Comparison of ENCODE assay signal across 8 mouse cellular contexts in the genomic region with DNA sequence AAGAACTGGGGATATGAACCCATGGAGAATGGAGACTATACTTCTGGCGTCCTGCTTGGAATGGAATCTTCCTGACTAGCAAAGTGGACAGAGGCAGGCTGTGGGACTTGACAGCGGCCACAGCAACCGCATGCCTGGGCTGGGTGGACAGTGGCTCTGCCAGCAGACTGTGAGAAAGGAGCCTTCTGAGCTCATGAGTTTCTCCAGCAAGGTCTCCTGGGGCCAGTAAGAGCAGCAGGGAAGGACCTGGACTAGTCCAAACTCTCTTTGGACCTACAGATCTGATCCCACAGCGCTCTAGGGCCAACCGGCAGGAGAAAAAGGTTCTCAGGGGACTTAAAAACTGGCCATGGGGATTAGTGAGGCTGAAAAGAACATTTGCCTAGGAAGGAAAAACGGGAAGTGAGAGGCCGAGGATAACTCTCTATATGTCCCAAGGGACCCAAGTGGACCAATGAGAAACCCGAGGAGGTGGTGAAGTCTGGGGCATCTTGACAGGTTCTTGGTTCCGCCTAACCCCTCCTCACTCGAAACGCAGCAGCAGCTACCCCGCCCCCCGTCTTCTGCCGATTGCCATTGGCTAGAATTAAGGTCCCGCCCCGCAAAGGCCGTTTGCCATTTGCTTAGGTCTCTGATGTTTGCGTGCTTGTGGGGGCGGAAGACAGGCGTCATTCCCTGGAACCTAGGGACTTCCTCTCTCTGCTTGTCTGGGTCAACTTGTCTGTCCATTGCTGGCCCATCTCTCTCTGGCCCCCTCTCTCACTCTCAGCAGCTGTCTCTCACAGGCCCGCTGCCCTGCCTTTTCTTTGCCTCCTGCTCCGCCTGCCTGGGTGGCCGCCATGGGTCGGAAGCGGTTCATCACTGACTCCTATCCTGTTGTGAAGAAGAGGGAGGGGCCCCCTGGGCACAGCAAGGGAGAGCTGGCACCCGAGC. TPM values are rescaled to one million over a fixed set of nuclear protein-coding genes. Genes with fewer than 3 reads are reported as not detected.
A peak's percentile ranks its signal among the peaks of the same experiment; 100 is the strongest.
DNase-seq lines count a peak whose midpoint lies in the region; ATAC-seq and TF ChIP-seq lines count a peak whose summit lies in the region.

Gene Pold4, plus strand, starts transcription at position 647 of the 933 bp plus-strand sequence.

- peak; percentile 84 for DNase-seq in Patski (ENCODE audit: low read depth, low spot score)
- DNase-seq in cerebellum, postnatal 14 days, result peak; percentile 98 to 99
- DNase-seq in frontal cortex, postnatal 14 days (ENCODE audit: low spot score in 2 of 2), result peak; percentile 95 to 96
- peak; percentile 94 for DNase-seq in layer of hippocampus, postnatal 36 days
- DNase-seq in lung, postnatal 36 days, result peak; percentile 100
- peak; percentile 95 for DNase-seq in retina, postnatal 1 day
- DNase-seq in urinary bladder, adult 18-20 months (ENCODE audit: low spot score in 2 of 2), result peak; percentile 90 to 96

- POLR2A ChIA-PET in Patski (lab: Charles Lee), result interaction anchor here (0.9 to 8.3 kb wide), 5 partner anchors 8 to 158 kb away, joined by 3 to 199 read pairs (median 4); partner anchors contain the start of genes AC109138.7 and Clcf1

- peaks cover 12% of the 10 kb centered on the region for H3K4me1 ChIP-seq in hindbrain, embryonic 13.5 days (replicated peaks)

- peak; percentile 66 for ATAC-seq in Patski
- ATAC-seq in hindbrain, embryonic 13.5 days (ENCODE audit: low FRiP score), result peak; percentile 93

- in situ Hi-C loops in Patski (cut with MboI; ENCODE audit: low pct_unique_long_range_greater_than_20kb), result no loop called here

- no peaks in the 10 kb centered on the region for H3K27me3 ChIP-seq in Patski
- peaks cover 39% of the 10 kb centered on the region for H3K27me3 ChIP-seq in hindbrain, embryonic 13.5 days

- peak within 1 kb of the TSS; percentile 60 for H3K4me3 ChIP-seq in hindbrain, embryonic 13.5 days

- CTCF ChIA-PET in Patski (lab: Charles Lee), result interaction anchor here (0.8 to 20.5 kb wide), 4 partner anchors 11 to 61 kb away, joined by 3 to 396 read pairs (median 10); partner anchors contain the start of genes AC109138.7 and Clcf1

- peak within 1 kb of the TSS; percentile 80 for H3K9ac ChIP-seq in hindbrain, embryonic 13.5 days

- 11% methylated on average over 26 of the region's 26 CpGs for WGBS in hindbrain, embryonic 13.5 days

- H3K9me3 ChIP-seq in hindbrain, embryonic 13.5 days, result no peaks in the 10 kb centered on the region

- H3K36me3 ChIP-seq in hindbrain, embryonic 13.5 days, result no peaks in the 10 kb centered on the region

- peak within 1 kb of the TSS; percentile 86 for H3K27ac ChIP-seq in hindbrain, embryonic 13.5 days

- peak within 1 kb of the TSS; percentile 79 for H3K4me2 ChIP-seq in hindbrain, embryonic 13.5 days

- TF ChIP-seq CTCF in Patski (IDR thresholded peaks at IDR 0.05), result no peak

RNA-seq across cellular contexts. Expression of gene Pold4, which starts in this region (rescaled TPM):
- 49.5 TPM for polyA plus RNA-seq in Patski (2021)
- polyA plus RNA-seq in hindbrain, embryonic 13.5 days (2015; fragmentation: Nextera tagmentation; extraction: Ambion mirVana), result 19.7 and 20.2 TPM in 2 replicates
- total RNA-seq in layer of hippocampus, postnatal 36 days (2021), result 10 to 100 TPM; 12.4 to 16.6 TPM

Comparison
In these comparisons a context has a peak if more than half of its experiments do, and no peak if none do; other contexts are left out.
1. Peak in every context shown above with its lines: DNase-seq, ATAC-seq, H3K4me3 ChIP-seq and H3K27ac ChIP-seq.